Mouse (Mus musculus): Measurements from ENCODE around the gene Lmntd2.

Gene Lmntd2

GRCm38 (mm10) chr7:141191036-141191435, 22.8 kb downstream of the Lmntd2 start:
- no peak for DNase-seq (ENCODE audit: low spot score in 2 of 2)

- no peak for DNase-seq (ENCODE audit: low spot score in 2 of 2)
Observed at GRCm38 (mm10) chr7:141190220-141190619, 23.7 kb downstream of the Lmntd2 start.

- DNase-seq (ENCODE audit: low spot score in 2 of 2) = no peak
Observed at GRCm38 (mm10) chr7:141188733-141189132, 25.1 kb downstream of the Lmntd2 start.

- DNase-seq (ENCODE audit: low spot score in 2 of 2) = no peak
Observed at GRCm38 (mm10) chr7:141188194-141188593, 25.7 kb downstream of the Lmntd2 start.

GRCm38 (mm10) chr7:141176173-141176572, 37.7 kb downstream of the Lmntd2 start:
- DNase-seq (ENCODE audit: low spot score in 2 of 2) = peak; percentile 81 to 83

GRCm38 (mm10) chr7:141175068-141175467, 38.8 kb downstream of the Lmntd2 start:
- no peak for DNase-seq (ENCODE audit: low spot score in 2 of 2)

GRCm38 (mm10) chr7:141173323-141173850, 40.5 kb downstream of the Lmntd2 start:
- no peak for DNase-seq (ENCODE audit: low spot score in 2 of 2)

- DNase-seq (ENCODE audit: low spot score in 2 of 2) = peak; percentile 85 to 89
Observed at GRCm38 (mm10) chr7:141172116-141173006, 41.5 kb downstream of the Lmntd2 start, which contains the start of gene Rnh1. Gene Rnh1 (minus strand): TSS chr7:141172857.

GRCm38 (mm10) chr7:141169866-141170265, 44.0 kb downstream of the Lmntd2 start:
- DNase-seq (ENCODE audit: low spot score in 2 of 2) = no peak

GRCm38 (mm10) chr7:141169300-141169699, 44.6 kb downstream of the Lmntd2 start:
- no peak for DNase-seq (ENCODE audit: low spot score in 2 of 2)

GRCm38 (mm10) chr7:141168518-141168953, 45.3 kb downstream of the Lmntd2 start:
- DNase-seq (ENCODE audit: low spot score in 2 of 2) = peak; percentile 84 to 86

- peak in 1 of 2 experiments; percentile 40 for DNase-seq (ENCODE audit: low spot score in 2 of 2)
Observed at GRCm38 (mm10) chr7:141167901-141168517, 45.9 kb downstream of the Lmntd2 start.

- DNase-seq (ENCODE audit: low spot score in 2 of 2) = no peak
Observed at GRCm38 (mm10) chr7:141164850-141165249, 49.0 kb downstream of the Lmntd2 start.

- no peak for DNase-seq (ENCODE audit: low spot score in 2 of 2)
Observed at GRCm38 (mm10) chr7:141164397-141164796, 49.5 kb downstream of the Lmntd2 start.
